8 mouse cellular contexts compared by ENCODE assay signal in genomic region chrX:52163418-52164133, GRCm38 (mm10). TPM values are rescaled to one million over a fixed set of nuclear protein-coding genes. Genes with fewer than 3 reads are reported as not detected.
DNase-seq lines count a peak whose midpoint lies in the region; ATAC-seq and TF ChIP-seq lines count a peak whose summit lies in the region.

No protein-coding gene starts in this region.

- no peak for TF ChIP-seq POLR2A in ES-Bruce4 (IDR thresholded peaks at IDR 0.05; ENCODE audit: insufficient read depth, low read length)

- no peaks in the 10 kb centered on the region for H3K36me3 ChIP-seq in ES-Bruce4 (ENCODE audit: control insufficient read depth, insufficient read depth, low read length, poor library complexity, severe bottlenecking)
- H3K36me3 ChIP-seq in kidney, embryonic 16.5 days (ENCODE audit: insufficient read depth, low read length): no peaks in the 10 kb centered on the region
- no peaks in the 10 kb centered on the region for H3K36me3 ChIP-seq in midbrain, embryonic 11.5 days (ENCODE audit: control insufficient read depth, insufficient read depth, low read length)

- no peaks in the 10 kb centered on the region for H3K27me3 ChIP-seq in ES-Bruce4 (ENCODE audit: control insufficient read depth, insufficient read depth, low read length, poor library complexity, severe bottlenecking)
- H3K27me3 ChIP-seq in kidney, embryonic 16.5 days (ENCODE audit: insufficient read depth, low read length): peaks cover 8% of the 10 kb centered on the region; the same call in 1 of the 2 replicates
- H3K27me3 ChIP-seq in midbrain, embryonic 11.5 days (ENCODE audit: control insufficient read depth, insufficient read depth, low read length): peaks cover 2% of the 10 kb centered on the region; the same call in 1 of the 2 replicates

- intact Hi-C loops in gastrocnemius, adult 2 months (cut with DNase I): loop anchor here (2.0 to 10.0 kb wide), 4 partner anchors 29 to 111 kb away; no protein-coding TSS in a partner anchor
- intact Hi-C loops in left cerebral cortex, postnatal 25 days (cut with DNase I): no loop called here

- H3K9ac ChIP-seq in ES-Bruce4 (ENCODE audit: low read depth, poor library complexity, severe bottlenecking): peak overlapping the region; percentile 94
- H3K9ac ChIP-seq in kidney, embryonic 16.5 days (replicated peaks; ENCODE audit: low read length): peak overlapping the region; percentile 75
- H3K9ac ChIP-seq in midbrain, embryonic 11.5 days (ENCODE audit: low read length): peak overlapping the region; percentile 68; the same call in 1 of the 2 replicates

- H3K27ac ChIP-seq in ES-Bruce4 (ENCODE audit: insufficient read depth, low read length): no peak overlapping the region
- H3K27ac ChIP-seq in gastrocnemius, adult 2 months: peak overlapping the region; percentile 89
- no peak overlapping the region for H3K27ac ChIP-seq in kidney, embryonic 16.5 days (ENCODE audit: low read length)
- H3K27ac ChIP-seq in midbrain, embryonic 11.5 days (ENCODE audit: low read depth, low read length): no peak overlapping the region

- no peak for TF ChIP-seq EP300 in ES-Bruce4 (IDR thresholded peaks at IDR 0.05; ENCODE audit: insufficient read depth, low read depth, low read length)

- no peaks in the 10 kb centered on the region for H3K9me3 ChIP-seq in ES-Bruce4 (replicated peaks; ENCODE audit: control insufficient read depth, insufficient read depth, low read length, poor library complexity, severe bottlenecking)
- no peaks in the 10 kb centered on the region for H3K9me3 ChIP-seq in kidney, embryonic 16.5 days (ENCODE audit: low read length)
- H3K9me3 ChIP-seq in midbrain, embryonic 11.5 days (ENCODE audit: control insufficient read depth, low read length): no peaks in the 10 kb centered on the region

- no peaks in the 10 kb centered on the region for H3K4me1 ChIP-seq in ES-Bruce4 (ENCODE audit: control insufficient read depth, insufficient read depth, low read length)
- H3K4me1 ChIP-seq in kidney, embryonic 16.5 days (ENCODE audit: insufficient read depth, low read length): 0 out of 2 replicates have a peak, but pooled peaks cover 4% of the 10 kb centered on the region
- no peaks in the 10 kb centered on the region; the same call in 1 of the 2 replicates for H3K4me1 ChIP-seq in midbrain, embryonic 11.5 days (ENCODE audit: control insufficient read depth, insufficient read depth, low read length)

- H3K4me2 ChIP-seq in kidney, embryonic 16.5 days (replicated peaks; ENCODE audit: low read depth, low read length): peak overlapping the region; percentile 61
- peak overlapping the region; percentile 68 for H3K4me2 ChIP-seq in midbrain, embryonic 11.5 days

- WGBS in kidney, embryonic 16.5 days: 27% methylated on average over 25 of the region's 25 CpGs
- 11% methylated on average over 25 of the region's 25 CpGs for WGBS in midbrain, embryonic 11.5 days

- TF ChIP-seq CTCF in ES-Bruce4 (IDR thresholded peaks at IDR 0.05; ENCODE audit: low read depth, low read length): no peak
- TF ChIP-seq CTCF in gastrocnemius, adult 2 months (IDR thresholded peaks at IDR 0.05): no peak

- ATAC-seq in kidney, embryonic 16.5 days (ENCODE audit: low FRiP score, low TSS enrichment): no peak
- ATAC-seq in midbrain, embryonic 11.5 days (ENCODE audit: low FRiP score): no peak

- peak; percentile 75 for DNase-seq in R1 (ENCODE audit: low read depth, low spot score)
- DNase-seq in gastrocnemius, adult 2 months: peak; percentile 51
- DNase-seq in midbrain, embryonic 11.5 days (ENCODE audit: low spot score, missing footprints): peak; percentile 89
- DNase-seq in left cerebral cortex, postnatal 25 days (ENCODE audit: low spot score in 2 of 2): no peak
- no peak for DNase-seq in right cerebral cortex, postnatal 14 days
- DNase-seq in frontal cortex, postnatal 25 days (ENCODE audit: low spot score in 2 of 2): no peak

- peak overlapping the region; percentile 87 for H3K4me3 ChIP-seq in ES-Bruce4 (ENCODE audit: low read depth, low read length)
- H3K4me3 ChIP-seq in gastrocnemius, adult 2 months: peak overlapping the region; percentile 86
- peak overlapping the region; percentile 59 for H3K4me3 ChIP-seq in kidney, embryonic 16.5 days (ENCODE audit: low read length)
- H3K4me3 ChIP-seq in midbrain, embryonic 11.5 days (ENCODE audit: low read depth, low read length): peak overlapping the region; percentile 47

RNA-seq across cellular contexts. Expression of gene Gpc4, which starts 1.5 kb away (rescaled TPM):
- polyA plus RNA-seq in ES-Bruce4 (2011; ENCODE audit: insufficient read depth, insufficient read length, low read depth, missing spikeins): 129 and 139 TPM in 2 replicates
- total RNA-seq in gastrocnemius, adult 2 months (2021): 10 to 100 TPM; 29.8 to 45.5 TPM
- polyA plus RNA-seq in kidney, embryonic 16.5 days (2015; fragmentation: Nextera tagmentation; extraction: Ambion mirVana): 107 TPM in 2 replicates
- 23.1 and 24.0 TPM in 2 replicates for polyA plus RNA-seq in midbrain, embryonic 11.5 days (2014; fragmentation: Nextera tagmentation; extraction: Ambion mirVana)
- 10 to 100 TPM; 21.2 to 23.0 TPM for total RNA-seq in left cerebral cortex, postnatal 25 days (2021)

Comparison
In these comparisons a context has a peak if more than half of its experiments do, and no peak if none do; other contexts are left out.
1. DNase-seq: peak in R1 (single experiment), gastrocnemius, adult 2 months (single experiment) and midbrain, embryonic 11.5 days (single experiment); none in left cerebral cortex, postnatal 25 days (0 of 2), right cerebral cortex, postnatal 14 days (single experiment) and frontal cortex, postnatal 25 days (0 of 2).
2. Peak in every context shown above with its lines, with median percentiles within 50 percentile points of each other: H3K4me3 ChIP-seq and H3K9ac ChIP-seq.